ENCODE assay signal across 23 mouse cellular contexts in the genomic region with DNA sequence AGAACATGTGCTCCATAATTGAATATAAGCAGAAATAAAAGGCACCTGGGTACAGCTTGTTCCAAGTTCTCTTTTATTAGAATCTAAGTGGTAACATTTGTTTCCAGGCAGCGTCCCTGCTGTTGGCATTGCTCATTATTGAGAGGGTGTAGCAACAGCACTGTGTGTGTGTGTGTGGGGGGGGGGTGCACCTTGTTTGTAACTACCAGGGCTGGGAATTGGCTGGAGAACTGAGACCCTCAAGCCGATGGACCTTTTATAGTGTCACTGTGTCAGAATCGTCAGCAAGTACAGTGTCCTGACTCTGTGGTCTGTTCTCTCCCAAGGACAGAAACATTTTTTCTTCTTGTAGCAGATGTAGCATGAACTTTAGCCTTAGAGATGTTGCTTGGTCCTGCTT.
"Had no signal": no experiment of that assay in that cellular context is flagged by ENCODE, and none has a peak within 500 bp of the region (broad histone marks: within the 10 kb centered on the region; RNA-seq: fewer than 3 reads in every experiment).

No protein-coding gene starts in this region.

- H3K4me2 ChIP-seq: kidney, embryonic 15.5 days; limb, embryonic 15.5 days; liver, embryonic 11.5 days; lung, embryonic 15.5 days; midbrain, embryonic 13.5 days; neural tube, embryonic 13.5 days had no signal

- ATAC-seq: liver, postnatal 0 days; midbrain, embryonic 13.5 days; midbrain, embryonic 16.5 days had no signal

- H3K27me3 ChIP-seq: kidney, embryonic 15.5 days; limb, embryonic 15.5 days; lung, embryonic 15.5 days; megakaryocyte, embryonic 14.5 days; midbrain, embryonic 13.5 days had no signal

- DNase-seq: kidney, adult 11 months; kidney, adult 8-10 months; kidney, postnatal 10 days; kidney, postnatal 36 days; liver, postnatal 0 days; lung, postnatal 10 days; lung, postnatal 36 days; right cerebral cortex, adult 18-20 months; right cerebral cortex, postnatal 14 days; right cerebral cortex, postnatal 4 days; thymus, postnatal 25 days had no signal

- H3K4me1 ChIP-seq: kidney, embryonic 15.5 days; lung, embryonic 15.5 days; megakaryocyte, embryonic 14.5 days; midbrain, embryonic 10.5 days had no signal

- H3K27ac ChIP-seq: kidney, embryonic 15.5 days; limb, embryonic 15.5 days; liver, embryonic 14.5 days; lung, embryonic 15.5 days; midbrain, embryonic 10.5 days; midbrain, embryonic 13.5 days; neural tube, embryonic 13.5 days; stomach, postnatal 0 days had no signal

- H3K9ac ChIP-seq: kidney, embryonic 15.5 days; limb, embryonic 15.5 days; liver, embryonic 14.5 days; liver, postnatal 0 days; lung, embryonic 15.5 days; midbrain, embryonic 13.5 days; neural tube, embryonic 13.5 days had no signal

- H3K36me3 ChIP-seq: kidney, embryonic 15.5 days; limb, embryonic 15.5 days; lung, embryonic 15.5 days; midbrain, embryonic 10.5 days; midbrain, embryonic 13.5 days; neural tube, embryonic 13.5 days had no signal

- H3K9me3 ChIP-seq: kidney, embryonic 15.5 days; limb, embryonic 15.5 days; lung, embryonic 15.5 days; midbrain, embryonic 10.5 days; midbrain, embryonic 13.5 days; neural tube, embryonic 13.5 days had no signal

- H3K4me3 ChIP-seq: kidney, embryonic 15.5 days; limb, embryonic 15.5 days; lung, embryonic 15.5 days; megakaryocyte, embryonic 14.5 days; midbrain, embryonic 10.5 days; midbrain, embryonic 13.5 days; myocyte; neural tube, embryonic 13.5 days had no signal
